Mouse (Mus musculus): ENCODE data around the gene Ctnnbip1.

- TF ChIP-seq HCFC1 (IDR thresholded peaks at IDR 0.05; ENCODE audit: borderline replicate concordance, insufficient read depth, low read length) (no peak), CHD2 (IDR thresholded peaks at IDR 0.05; ENCODE audit: low read depth, low read length) (no peak)
Measured at GRCm38 (mm10) chr4:149578831-149579230, 60.8 kb downstream of the Ctnnbip1 start.
